Mouse (Mus musculus): ENCODE measurements around the gene Hid1. TPM values are rescaled to one million over a fixed set of nuclear protein-coding genes. Genes with fewer than 3 reads are reported as not detected.

The Hid1 gene
- polyA plus RNA-seq, 1 experiment from 2014 or later, result 9.6 TPM

DNA sequence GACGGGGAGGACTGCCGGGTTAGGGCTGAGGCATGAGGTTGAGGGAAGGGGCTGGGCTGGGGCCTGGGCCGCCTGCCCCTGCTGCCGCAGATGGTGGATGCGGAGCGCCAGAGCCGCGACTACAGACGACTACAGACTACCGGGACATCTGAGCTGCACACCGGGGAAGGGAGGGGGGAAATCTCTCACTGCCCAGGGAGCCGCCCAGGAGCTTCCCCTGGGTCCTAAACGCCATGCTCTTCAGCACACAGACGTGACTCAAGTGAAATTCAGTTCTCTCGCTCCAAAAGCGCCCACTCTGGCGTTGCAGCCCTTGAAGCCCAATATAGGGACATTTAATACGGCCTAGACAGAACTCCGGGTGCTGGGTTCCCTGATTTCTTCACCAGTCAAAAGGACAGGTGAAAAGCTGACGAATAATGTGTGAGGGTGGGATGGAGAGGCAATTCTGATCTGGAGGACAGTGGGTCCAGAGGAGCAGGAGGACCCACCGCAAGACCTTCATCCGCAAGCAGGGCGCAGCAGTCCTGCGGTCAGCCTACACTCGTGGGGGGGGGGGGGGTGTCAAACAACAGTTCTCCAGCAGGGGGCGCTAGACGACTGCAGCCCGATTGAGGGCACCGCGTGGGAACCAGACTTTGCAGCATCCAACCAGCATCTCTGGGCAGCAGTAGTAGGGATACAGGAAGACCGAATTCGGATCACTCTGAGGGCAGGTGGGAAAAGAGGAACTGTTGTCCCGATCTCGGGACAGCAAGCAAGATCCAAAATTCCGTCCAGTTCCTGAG is 45.5 kb downstream of the Hid1 start, which contains the start of gene Ush1g:
Gene Ush1g (minus strand): TSS at position 136 of the 788 bp plus-strand sequence.
- H3K4me3 ChIP-seq, result peak within 1 kb of the TSS; percentile 28; the same call in 1 of the 2 replicates

DNA sequence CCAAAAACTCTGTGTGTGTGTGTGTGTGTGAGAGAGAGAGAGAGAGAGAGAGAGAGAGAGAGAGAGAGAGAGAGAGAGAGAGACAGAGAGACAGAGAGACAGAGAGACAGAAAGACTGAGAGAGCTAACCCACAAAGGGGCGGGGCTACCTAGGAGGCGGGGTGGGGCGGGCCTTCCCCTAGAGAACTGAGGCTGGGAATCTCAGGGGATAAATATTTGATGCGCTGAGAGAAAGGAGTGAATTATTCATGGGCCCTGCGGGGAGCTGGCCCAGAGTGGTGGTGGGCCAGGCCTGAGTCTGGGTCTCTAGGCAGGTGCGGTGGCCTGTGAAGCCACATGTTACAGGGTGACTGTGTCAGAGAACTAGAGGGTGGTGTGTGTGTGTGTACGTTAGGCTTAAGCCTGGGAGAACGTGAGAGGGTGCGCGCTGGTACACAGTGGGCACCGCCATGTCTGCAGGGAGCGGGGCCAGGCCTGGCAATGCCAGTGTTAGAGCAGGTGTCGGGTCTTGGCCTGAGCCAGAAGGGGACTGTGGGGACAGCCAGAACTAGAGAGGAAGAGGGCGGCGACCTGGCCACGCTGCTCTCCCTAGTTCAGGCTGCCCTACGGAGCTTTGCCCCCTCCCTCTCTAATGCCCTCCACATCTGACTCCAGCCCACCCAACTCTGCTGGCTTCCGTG is 47.7 kb downstream of the Hid1 start:
- no peak for DNase-seq (ENCODE audit: low spot score)

More for the DNA sequence above, 45.5 kb downstream of the Hid1 start, which contains the start of gene Ush1g:
- peak; percentile 91 for DNase-seq (ENCODE audit: low spot score)
- 5% methylated on average over 35 of the region's 35 CpGs for WGBS
- peaks cover 40% of the 10 kb centered on the region for H3K4me1 ChIP-seq
- H3K36me3 ChIP-seq (replicated peaks), result no peaks in the 10 kb centered on the region
- H3K9me3 ChIP-seq, result no peaks in the 10 kb centered on the region
- no peak within 1 kb of the TSS for H3K27ac ChIP-seq (replicated peaks)
- peaks cover 97% of the 10 kb centered on the region for H3K27me3 ChIP-seq (replicated peaks; ENCODE audit: low read depth, poor library complexity, severe bottlenecking)

GRCm38 (mm10) chr11:115318245-115319027 is 49.1 kb downstream of the Hid1 start:
- peak; percentile 44 for DNase-seq (ENCODE audit: low spot score)
- peaks cover 40% of the 10 kb centered on the region for H3K4me1 ChIP-seq
- H3K4me3 ChIP-seq, result peak overlapping the region; percentile 21
- WGBS, result 4% methylated on average over 63 of the region's 63 CpGs
- no peak overlapping the region for H3K27ac ChIP-seq (replicated peaks)
- no peaks in the 10 kb centered on the region for H3K9me3 ChIP-seq
- peaks cover 100% of the 10 kb centered on the region for H3K27me3 ChIP-seq (replicated peaks; ENCODE audit: low read depth, poor library complexity, severe bottlenecking)
- H3K36me3 ChIP-seq (replicated peaks), result no peaks in the 10 kb centered on the region

More for the DNA sequence above, 47.7 kb downstream of the Hid1 start:
- Histone ChIP-seq H3K27me3 (replicated peaks; ENCODE audit: low read depth, poor library complexity, severe bottlenecking) (peaks cover 100% of the 10 kb centered on the region), H3K4me1 (peaks cover 40% of the 10 kb centered on the region), H3K9me3 (no peaks in the 10 kb centered on the region), H3K4me3 (no peak overlapping the region), H3K27ac (replicated peaks) (no peak overlapping the region), H3K36me3 (replicated peaks) (no peaks in the 10 kb centered on the region)
- 7% methylated on average over 18 of the region's 18 CpGs for WGBS

DNA sequence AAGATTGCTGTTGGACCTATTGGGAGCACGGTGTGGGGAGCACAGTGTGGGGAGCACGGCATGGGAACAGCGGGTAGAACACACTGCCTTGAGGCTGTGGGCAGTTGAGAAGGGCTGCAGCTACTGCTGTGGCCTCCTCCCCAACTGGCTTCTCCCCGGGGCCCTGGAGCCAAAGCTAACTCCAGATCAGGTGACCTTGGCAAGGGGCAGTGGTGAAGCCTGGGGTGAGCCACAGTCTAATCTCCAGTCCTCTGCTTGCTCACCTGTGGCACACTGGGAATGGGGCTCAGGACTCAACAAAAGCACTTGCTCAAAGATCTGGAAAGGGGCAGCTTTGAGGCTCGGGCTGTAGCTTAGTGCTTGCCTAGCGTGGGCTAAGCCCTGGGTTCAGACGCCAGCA is 50.4 kb downstream of the Hid1 start:
- no peak for DNase-seq (ENCODE audit: low spot score)
- 58% methylated on average over 7 of the region's 7 CpGs for WGBS
- no peak overlapping the region for H3K27ac ChIP-seq (replicated peaks)
- no peaks in the 10 kb centered on the region for H3K36me3 ChIP-seq (replicated peaks)
- no peaks in the 10 kb centered on the region for H3K9me3 ChIP-seq
- peaks cover 35% of the 10 kb centered on the region for H3K4me1 ChIP-seq
- peaks cover 100% of the 10 kb centered on the region for H3K27me3 ChIP-seq (replicated peaks; ENCODE audit: low read depth, poor library complexity, severe bottlenecking)
- H3K4me3 ChIP-seq, result no peak overlapping the region

- H3K9me3 ChIP-seq, result no peaks in the 10 kb centered on the region
- H3K4me1 ChIP-seq, result peaks cover 12% of the 10 kb centered on the region
- H3K4me3 ChIP-seq, result no peak overlapping the region
- H3K27ac ChIP-seq (replicated peaks), result no peak overlapping the region
- no peak for DNase-seq (ENCODE audit: low spot score)
- WGBS, result 39% methylated on average over 2 of the region's 2 CpGs
- no peaks in the 10 kb centered on the region for H3K36me3 ChIP-seq (replicated peaks)
- H3K27me3 ChIP-seq (replicated peaks; ENCODE audit: low read depth, poor library complexity, severe bottlenecking), result peaks cover 87% of the 10 kb centered on the region
These were observed 53.3 kb downstream of the Hid1 start for GRCm38 (mm10) chr11:115314249-115314648.

GRCm38 (mm10) chr11:115308781-115309180 is 58.8 kb downstream of the Hid1 start:
- no peak for DNase-seq (ENCODE audit: low spot score)
- Histone ChIP-seq H3K9me3 (no peaks in the 10 kb centered on the region), H3K36me3 (replicated peaks) (no peaks in the 10 kb centered on the region), H3K27ac (replicated peaks) (no peak overlapping the region), H3K4me3 (no peak overlapping the region), H3K27me3 (replicated peaks; ENCODE audit: low read depth, poor library complexity, severe bottlenecking) (peaks cover 76% of the 10 kb centered on the region), H3K4me1 (peaks cover 11% of the 10 kb centered on the region)
- WGBS, result 72% methylated on average over 1 of the region's 1 CpGs

- peaks cover 57% of the 10 kb centered on the region for H3K27me3 ChIP-seq (replicated peaks; ENCODE audit: low read depth, poor library complexity, severe bottlenecking)
- DNase-seq (ENCODE audit: low spot score), result no peak
- no peak within 1 kb of the TSS for H3K4me3 ChIP-seq
- 17% methylated on average over 8 of the region's 8 CpGs for WGBS
- H3K36me3 ChIP-seq (replicated peaks), result no peaks in the 10 kb centered on the region
- peak within 1 kb of the TSS; percentile 10; the same call in 1 of the 2 replicates for H3K27ac ChIP-seq (replicated peaks)
- no peaks in the 10 kb centered on the region for H3K9me3 ChIP-seq
- H3K4me1 ChIP-seq, result peaks cover 11% of the 10 kb centered on the region
These were observed 60.7 kb downstream of the Hid1 start, which contains the start of gene Otop2 for GRCm38 (mm10) chr11:115306863-115307262. Gene Otop2, plus strand, starts transcription at chr11:115307163.

DNA sequence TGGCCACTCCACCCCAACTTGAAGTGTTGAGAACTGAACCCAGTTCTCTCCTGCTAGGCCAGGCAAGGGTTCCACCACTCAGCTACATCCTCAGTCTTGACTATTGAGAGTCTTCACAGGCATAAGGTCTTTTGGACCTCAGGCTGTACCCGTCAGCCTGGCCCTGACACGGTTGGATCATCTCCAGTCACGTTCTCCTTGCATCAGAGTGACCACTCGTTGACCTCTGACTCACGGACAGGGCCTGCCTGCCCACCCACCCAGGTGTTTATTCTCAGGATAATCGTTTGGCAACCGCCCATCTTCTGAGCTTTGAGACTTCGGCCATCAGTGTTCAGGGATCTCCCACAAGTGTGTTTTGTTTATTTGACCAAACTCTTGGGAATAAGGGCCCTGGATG is 64.4 kb downstream of the Hid1 start:
- no peak for DNase-seq (ENCODE audit: low spot score)
- H3K4me1 ChIP-seq, result peaks cover 11% of the 10 kb centered on the region
- no peak overlapping the region for H3K27ac ChIP-seq (replicated peaks)
- 0 out of 2 replicates have a peak, but pooled peaks cover 3% of the 10 kb centered on the region for H3K9me3 ChIP-seq
- H3K36me3 ChIP-seq (replicated peaks), result no peaks in the 10 kb centered on the region
- no peak overlapping the region for H3K4me3 ChIP-seq
- peaks cover 53% of the 10 kb centered on the region for H3K27me3 ChIP-seq (replicated peaks; ENCODE audit: low read depth, poor library complexity, severe bottlenecking)
- 73% methylated on average over 8 of the region's 8 CpGs for WGBS

- H3K4me1 ChIP-seq, result peaks cover 17% of the 10 kb centered on the region
- no peak overlapping the region for H3K4me3 ChIP-seq
- WGBS, result 90% methylated on average over 2 of the region's 2 CpGs
- DNase-seq (ENCODE audit: low spot score), result no peak
- H3K27me3 ChIP-seq (replicated peaks; ENCODE audit: low read depth, poor library complexity, severe bottlenecking), result peaks cover 53% of the 10 kb centered on the region
- 0 out of 2 replicates have a peak, but pooled peaks cover 3% of the 10 kb centered on the region for H3K9me3 ChIP-seq
- H3K27ac ChIP-seq (replicated peaks), result no peak overlapping the region
- H3K36me3 ChIP-seq (replicated peaks), result no peaks in the 10 kb centered on the region
These were observed 66.2 kb downstream of the Hid1 start for GRCm38 (mm10) chr11:115301351-115301750.

GRCm38 (mm10) chr11:115300745-115301144 is 66.8 kb downstream of the Hid1 start:
- 0 out of 2 replicates have a peak, but pooled peaks cover 3% of the 10 kb centered on the region for H3K9me3 ChIP-seq
- no peaks in the 10 kb centered on the region for H3K36me3 ChIP-seq (replicated peaks)
- no peak for DNase-seq (ENCODE audit: low spot score)
- peaks cover 53% of the 10 kb centered on the region for H3K27me3 ChIP-seq (replicated peaks; ENCODE audit: low read depth, poor library complexity, severe bottlenecking)
- H3K4me3 ChIP-seq, result no peak overlapping the region
- H3K27ac ChIP-seq (replicated peaks), result no peak overlapping the region
- peaks cover 15% of the 10 kb centered on the region for H3K4me1 ChIP-seq
- WGBS, result 79% methylated on average over 4 of the region's 4 CpGs

GRCm38 (mm10) chr11:115298160-115298559 is 69.4 kb downstream of the Hid1 start:
- peaks cover 16% of the 10 kb centered on the region for H3K4me1 ChIP-seq
- H3K9me3 ChIP-seq, result 0 out of 2 replicates have a peak, but pooled peaks cover 3% of the 10 kb centered on the region
- WGBS, result 59% methylated on average over 8 of the region's 8 CpGs
- peaks cover 49% of the 10 kb centered on the region for H3K27me3 ChIP-seq (replicated peaks; ENCODE audit: low read depth, poor library complexity, severe bottlenecking)
- H3K36me3 ChIP-seq (replicated peaks), result no peaks in the 10 kb centered on the region
- DNase-seq (ENCODE audit: low spot score), result no peak
- no peak overlapping the region for H3K27ac ChIP-seq (replicated peaks)
- H3K4me3 ChIP-seq, result peak overlapping the region; percentile 64; the same call in 1 of the 2 replicates

All from embryonic facial prominence, embryonic 10.5 days (tissue).